Mouse (Mus musculus): ENCODE results near the gene Srrm4.
A peak's percentile ranks its signal among the peaks of the same experiment; 100 is the strongest.

The Srrm4 gene

DNA sequence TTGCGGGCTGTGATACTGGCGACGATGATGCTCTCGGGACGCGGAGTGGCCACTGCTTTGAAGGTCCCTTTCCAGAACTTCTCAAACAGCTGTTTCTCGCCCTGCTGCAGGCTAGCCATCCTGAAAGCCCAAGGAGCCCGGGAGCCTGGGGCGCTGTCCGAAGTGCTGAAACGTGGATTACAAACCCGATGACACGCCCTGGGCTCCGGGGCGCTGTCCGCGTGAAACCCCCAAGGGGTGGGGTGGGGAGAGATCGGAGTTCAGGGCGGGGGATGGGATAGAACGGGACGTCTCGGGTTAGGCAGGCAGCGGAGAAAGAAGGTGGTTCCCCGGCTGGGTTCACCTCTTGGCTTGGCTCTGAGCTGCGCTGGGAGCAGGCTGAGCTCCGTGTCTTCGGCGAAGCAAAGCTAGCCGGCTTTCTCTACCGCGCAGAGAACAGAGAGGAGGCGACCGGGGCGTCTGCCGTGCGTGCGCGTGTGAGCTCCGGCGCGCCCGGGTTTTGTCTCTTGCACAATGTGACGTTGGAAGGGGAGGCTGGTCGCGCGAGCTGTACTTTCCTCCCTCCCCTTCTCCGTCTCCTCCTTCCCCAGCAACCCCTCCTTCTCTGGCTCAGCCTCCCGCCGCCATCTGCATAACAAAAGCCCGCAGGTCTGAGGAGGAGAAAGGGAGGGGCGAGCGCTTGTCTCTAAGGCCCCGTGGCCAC is at the start of gene Srrm4:
TSS of gene Srrm4 (minus strand) at position 472 of the 703 bp plus-strand sequence.
- peak; percentile 61 for DNase-seq (ENCODE audit: low spot score)

DNA sequence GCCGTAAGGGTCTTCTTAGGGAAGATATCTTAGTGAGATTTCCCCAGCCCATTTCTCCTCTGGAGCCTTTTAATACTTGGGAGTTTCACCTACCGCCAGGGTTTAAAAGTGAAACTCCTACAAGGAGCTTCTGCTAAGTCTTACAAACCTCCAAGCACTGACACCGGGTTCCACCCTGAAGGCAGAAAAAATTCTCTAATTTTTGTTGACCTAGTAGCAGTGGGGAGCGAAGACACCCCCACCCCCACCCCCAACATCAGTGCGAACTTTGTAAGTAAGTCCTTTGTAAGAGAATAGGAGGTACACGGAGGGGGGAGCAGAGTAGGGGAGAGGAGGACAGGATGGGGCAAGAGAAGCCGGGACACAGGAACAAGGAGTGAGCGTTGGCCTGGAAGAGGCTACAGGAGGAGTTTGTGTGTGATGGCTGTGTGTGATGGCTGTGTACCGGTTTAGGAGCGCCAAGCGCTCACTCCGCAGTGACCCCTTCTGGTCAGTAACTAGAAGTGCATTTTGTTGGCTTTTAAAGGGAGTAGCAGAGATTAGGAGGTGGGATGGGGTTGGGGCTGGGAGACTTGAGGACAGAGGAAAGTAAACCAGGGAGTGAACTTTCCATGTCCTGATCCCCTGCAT is 1.3 kb upstream of the Srrm4 start:
- DNase-seq (ENCODE audit: low spot score): no peak

DNA sequence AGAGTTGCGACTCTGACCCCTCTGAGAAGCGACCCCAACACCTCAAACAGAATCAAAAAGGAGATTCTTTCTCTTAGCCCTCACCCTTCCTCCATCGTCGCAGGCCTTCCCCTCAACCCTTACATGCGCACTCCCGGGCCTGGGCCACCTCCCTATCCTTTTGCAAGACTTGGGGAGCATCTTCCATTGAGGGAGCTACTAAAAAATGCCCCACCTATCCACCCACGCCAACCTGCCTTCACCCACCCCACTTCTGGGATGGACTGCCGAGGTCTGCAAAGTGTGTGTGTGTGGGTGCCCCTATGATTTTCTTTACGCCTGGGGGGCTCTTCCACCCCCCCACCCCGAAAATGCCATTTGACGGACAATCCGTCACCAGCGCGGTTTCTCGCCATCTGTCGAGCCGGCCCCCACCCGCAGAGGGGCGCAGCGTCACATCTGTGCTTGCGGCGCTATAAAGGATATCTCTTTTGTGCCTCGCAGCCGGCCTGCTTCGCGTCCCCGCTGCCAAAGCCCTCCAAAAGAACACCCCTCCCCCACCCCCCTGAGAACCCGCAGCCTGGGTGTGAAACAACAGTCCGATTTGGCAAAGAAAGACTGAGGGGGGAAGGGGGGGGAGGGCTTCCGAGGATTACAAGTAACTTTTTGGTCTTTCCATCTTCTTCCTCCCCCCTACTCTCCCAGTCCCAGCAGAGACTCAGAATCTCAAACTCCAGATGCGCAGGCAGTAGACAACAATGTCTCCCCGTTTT is 608 bp upstream of the Srrm4 start:
- DNase-seq (ENCODE audit: low spot score): no peak

DNA sequence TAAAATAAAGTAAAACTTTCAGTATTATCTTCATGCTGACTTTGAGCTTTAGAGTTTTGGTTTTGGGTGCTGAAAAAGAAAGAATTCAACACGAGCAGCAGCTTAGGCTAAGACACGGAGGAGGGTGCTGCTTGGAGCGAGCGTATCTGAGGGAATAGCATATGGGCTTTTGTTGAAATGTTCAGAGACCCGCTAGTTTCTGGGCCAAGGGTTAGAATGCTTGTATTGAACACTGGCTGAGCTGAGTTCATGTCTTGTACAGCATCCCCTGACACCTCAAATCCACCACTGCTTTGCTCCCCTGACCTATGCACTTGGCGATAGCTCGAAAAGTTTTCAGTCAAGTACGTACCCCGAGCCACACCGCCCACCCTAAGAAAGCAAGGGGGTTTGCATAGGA is 919 bp downstream of the Srrm4 start:
- DNase-seq (ENCODE audit: low spot score): no peak

DNA sequence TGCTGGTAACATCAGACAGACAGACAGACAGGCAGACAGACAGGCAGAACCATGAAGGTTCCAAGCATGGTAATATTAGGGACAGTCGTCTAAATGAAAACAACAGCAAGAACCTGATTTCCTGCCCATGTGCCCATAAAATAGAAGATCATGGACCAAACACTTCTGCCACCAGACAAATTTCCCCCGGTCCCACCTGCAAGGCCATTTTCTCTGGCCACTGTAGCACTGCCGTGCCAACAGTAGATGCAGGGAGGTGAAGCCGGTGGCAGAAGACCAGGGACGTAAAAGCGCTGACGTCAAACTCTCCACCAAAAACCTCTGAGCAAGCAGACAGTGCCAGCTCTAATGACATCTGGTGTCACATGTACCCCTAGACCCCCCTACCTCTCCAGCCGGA is 2.0 kb downstream of the Srrm4 start:
- DNase-seq (ENCODE audit: low spot score): no peak

DNA sequence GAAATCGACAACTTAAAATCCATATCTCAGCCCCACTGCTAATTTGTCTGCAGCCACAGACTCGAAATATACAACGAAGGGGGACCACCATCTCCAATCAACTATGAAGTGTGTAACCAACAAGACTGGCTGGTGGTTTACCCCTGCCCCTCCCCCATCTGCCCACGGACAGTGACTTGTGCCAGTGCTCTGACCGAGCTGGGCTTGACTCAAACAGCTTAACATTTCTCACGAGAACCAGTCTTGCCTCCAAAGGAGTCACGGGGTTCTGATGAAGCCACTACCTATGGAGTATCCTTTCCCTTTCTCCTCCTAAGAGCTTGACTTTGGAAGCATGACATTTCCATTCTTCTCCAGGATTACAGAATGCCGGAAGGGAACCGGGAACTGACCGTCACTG is 2.8 kb downstream of the Srrm4 start:
- no peak for DNase-seq (ENCODE audit: low spot score)

DNA sequence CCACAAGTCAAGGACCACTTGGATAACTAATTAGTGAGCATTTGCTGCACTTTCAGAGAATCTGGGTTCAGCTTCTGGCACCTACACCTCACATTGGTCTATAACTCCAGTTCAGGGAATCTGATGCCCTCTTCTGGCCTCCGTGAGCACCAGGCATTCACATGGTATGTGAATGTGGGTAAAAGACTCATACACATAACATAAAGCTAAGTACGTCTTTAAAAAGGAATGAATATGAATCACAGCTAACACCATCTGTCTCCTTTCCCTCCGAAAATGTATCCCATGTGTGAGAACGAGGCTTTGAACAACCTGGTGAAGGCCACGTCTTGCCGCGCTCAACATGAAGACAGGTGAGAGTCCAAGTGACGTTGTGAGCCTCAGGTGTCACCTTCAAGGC is 12.1 kb downstream of the Srrm4 start:
- no peak for DNase-seq (ENCODE audit: low spot score)

DNA sequence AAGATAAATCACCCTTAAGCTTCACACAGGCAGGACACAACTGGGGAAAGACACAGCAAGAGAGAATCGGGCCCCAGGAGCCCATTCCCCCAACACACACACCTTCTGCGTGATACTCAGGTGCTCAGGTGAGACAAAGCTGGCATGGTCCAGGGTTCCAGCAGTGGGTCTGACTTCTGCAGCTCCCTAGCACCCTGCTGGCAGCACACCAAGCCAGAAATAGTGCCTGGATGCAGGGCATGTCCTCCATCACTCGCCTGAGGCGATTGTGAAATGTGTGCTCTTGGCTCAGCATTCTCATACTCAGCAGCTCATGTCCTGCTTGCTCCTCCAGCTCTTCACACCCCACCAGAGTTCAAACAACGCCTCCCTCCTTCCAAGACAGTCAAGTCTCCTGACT is 14.5 kb downstream of the Srrm4 start:
- DNase-seq (ENCODE audit: low spot score): no peak

DNA sequence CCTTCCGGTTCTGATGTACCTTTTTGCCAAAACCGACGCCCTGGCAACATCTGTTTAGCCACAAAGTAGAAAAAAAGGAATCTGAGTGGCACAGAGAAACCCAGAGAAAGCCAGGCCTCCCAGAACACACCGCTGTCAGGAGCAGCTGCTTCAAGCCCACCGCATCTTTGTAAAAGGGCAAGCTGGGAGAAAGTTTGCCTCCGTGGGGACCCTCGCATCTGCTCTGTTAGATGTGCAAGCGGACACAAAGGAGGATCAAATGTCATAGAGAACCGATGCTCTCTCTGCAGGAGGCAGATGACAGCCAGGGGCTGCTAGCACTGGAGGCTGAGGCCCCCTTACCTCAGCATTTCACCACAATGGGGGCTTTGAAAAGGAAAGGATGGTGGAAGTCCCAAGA is 18.3 kb downstream of the Srrm4 start:
- no peak for DNase-seq (ENCODE audit: low spot score)

DNA sequence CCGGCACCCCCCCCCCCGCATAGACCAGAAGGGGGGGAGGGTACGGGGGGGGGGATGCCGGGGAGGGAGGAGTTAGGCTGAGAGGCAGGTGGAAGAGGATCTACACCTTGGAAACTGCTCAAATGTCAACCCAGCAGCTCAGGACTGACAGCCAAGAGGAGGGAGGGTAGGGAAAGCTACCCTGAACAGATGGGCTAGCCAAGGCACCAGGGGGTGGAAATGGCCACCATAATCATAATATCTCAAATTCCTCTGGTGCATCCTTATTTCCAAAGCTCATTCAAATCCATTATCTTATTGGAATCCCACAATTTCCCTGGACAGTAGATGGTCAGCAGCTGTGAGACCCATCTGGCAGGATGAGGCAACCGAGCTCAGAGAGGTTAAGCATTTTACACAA is 19.7 kb downstream of the Srrm4 start:
- DNase-seq (ENCODE audit: low spot score): no peak

DNA sequence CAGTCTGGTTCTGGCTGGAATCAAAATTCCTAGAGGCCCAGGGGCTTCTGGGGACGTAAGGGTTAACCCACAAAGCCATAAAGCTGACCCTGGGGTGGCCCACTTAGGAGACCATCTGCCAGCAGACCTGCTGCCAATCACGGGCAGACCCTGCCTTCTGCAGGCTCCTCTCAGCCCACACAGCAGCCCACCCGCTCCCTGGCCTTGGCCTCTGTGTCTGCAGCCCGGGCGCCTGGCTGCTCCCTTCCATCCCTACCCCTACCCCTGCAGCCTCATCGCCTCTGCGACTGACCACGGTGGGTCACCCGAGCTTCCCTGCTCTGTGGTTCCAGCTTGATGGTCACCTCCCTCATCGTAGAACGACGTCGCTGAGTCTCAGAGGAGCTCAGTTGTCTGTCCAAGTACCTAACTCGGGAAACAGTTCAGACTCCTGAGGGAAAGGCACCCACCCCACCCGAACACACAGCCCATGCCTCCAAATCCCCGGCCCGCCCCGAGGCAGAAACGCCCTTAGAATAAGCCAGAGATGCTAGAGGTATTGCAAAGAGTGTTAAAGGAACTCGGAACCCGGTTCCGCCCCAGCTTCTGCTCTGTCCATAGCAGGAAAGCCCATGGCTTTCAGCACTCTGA is 20.3 kb downstream of the Srrm4 start:
- DNase-seq (ENCODE audit: low spot score): no peak

DNA sequence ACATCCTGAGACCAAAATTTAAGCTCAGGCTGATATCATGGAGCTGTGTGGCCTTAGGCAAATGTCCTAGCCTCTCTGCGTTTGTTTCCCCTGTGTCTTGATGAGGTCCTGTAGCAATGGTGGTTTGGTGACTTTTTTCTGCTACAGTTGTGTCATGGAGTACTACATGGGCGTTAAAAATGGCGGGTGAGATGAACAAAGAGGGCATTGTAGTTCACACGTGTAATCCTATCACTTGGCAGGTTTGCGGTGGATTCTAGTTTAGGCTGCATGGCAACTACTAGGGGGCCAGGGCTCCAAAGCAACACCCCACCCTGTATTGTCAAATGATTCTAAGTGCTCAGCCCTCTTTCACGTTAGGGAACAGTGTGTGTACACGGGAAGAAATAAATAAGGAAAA is 21.1 kb downstream of the Srrm4 start:
- no peak for DNase-seq (ENCODE audit: low spot score)

DNA sequence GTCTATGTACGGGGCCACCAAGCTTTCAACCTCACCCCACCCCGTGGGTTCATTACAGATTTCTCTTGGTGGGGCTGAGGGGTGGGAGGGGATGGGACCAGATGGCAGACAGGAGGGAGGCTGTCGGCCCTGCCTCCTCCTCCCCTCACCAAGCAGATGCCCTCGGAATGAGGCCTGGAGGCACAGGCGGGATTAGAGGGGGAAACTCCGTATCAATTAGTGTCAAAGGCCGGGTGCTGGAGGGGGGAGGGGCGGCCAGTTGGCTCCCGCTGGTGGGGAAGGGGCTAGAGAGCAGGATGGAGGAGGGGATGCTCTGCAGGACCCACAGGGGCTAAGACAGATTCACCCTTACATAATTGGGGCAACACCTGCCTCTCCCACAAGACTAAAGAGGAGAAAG is 22.0 kb downstream of the Srrm4 start:
- no peak for DNase-seq (ENCODE audit: low spot score)

DNA sequence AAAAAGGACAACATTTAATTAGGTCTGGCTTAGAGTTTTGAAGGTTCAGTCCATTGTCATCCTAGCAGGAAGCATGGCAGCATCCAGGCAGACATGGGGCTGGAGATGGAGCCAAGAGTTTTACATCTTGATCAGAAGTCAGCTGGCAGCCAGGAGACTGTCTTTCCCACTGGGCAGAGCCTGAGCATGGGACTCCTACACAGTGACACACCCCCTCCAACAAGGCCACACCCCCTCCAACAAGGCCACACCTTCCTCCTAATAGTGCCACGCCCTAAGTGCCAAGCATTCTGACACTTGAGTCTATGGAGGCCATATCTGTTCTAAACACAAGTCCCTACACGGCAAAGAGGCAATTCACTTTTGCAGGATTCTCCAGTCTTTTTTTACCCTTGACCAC is 23.6 kb downstream of the Srrm4 start:
- no peak for DNase-seq (ENCODE audit: low spot score)

DNA sequence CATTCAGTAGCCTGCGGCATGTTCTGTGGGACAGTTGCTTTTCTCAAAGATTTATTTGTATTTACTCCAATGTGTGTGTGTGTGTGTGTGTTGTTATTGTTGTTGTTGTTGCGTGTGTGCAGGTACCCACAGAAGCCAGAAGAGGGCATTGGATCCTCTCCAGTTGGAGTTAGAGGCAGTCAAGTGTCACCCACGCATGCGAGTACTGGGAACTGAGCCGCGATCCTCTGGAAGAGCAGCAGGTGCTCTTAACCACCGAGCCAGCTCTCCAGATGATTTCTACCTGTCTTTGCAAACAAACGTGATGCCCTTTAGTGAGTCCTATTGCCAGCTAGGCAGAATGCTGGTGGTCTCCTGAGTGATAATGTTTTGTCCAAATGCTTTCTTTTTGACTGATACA is 24.3 kb downstream of the Srrm4 start:
- no peak for DNase-seq (ENCODE audit: low spot score)

DNA sequence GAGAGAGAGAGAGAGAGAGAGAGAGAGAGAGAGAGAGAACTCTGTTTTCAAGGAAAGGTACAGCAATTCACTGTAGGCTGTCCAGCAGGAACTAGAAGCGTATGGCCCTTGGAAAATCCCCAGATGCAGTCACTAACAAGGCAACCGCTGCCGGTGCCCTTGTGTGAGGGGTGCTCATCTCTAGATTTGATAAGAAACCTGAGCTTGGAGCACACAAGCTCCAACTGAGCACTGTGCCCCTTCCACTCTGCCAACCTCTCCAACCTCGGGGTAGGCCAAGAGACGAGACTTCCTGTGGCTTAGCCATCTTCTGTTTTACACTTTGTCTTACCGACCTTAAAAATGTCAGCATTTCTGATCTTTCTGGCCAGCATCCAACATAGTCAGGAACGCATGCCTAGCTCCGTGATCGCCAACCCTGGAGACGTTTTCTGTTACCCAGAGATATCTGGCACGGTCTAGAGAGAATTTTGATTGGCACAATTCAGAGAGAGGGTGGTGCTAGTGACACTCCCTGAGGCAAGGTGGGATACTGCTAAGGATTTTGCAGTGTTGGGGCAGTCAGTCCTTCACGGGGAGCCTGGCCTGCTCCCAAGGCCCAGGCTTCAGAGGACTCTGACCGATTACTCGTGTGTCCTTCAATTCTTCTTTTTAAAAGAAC is 25.1 kb downstream of the Srrm4 start:
- no peak for DNase-seq (ENCODE audit: low spot score)

DNA sequence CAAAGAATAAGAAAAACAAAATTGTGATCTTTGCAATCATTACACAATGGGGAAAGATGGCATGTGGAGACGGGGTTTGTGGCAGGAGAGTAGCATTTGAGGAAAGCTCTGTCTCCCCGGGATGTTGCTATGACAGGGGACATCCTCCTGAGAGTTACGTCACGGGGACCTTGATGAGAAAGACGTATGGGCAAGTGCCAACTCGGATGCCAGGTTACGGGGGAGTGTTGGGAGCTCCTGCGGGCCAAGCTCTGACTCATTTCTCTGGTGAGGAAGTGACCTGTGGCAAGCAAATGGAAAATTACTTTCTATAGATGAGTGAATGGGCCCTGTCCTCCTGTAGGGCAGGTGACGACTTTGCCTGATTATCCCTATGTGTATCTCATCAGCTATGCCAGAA is 26.0 kb downstream of the Srrm4 start:
- no peak for DNase-seq (ENCODE audit: low spot score)

DNA sequence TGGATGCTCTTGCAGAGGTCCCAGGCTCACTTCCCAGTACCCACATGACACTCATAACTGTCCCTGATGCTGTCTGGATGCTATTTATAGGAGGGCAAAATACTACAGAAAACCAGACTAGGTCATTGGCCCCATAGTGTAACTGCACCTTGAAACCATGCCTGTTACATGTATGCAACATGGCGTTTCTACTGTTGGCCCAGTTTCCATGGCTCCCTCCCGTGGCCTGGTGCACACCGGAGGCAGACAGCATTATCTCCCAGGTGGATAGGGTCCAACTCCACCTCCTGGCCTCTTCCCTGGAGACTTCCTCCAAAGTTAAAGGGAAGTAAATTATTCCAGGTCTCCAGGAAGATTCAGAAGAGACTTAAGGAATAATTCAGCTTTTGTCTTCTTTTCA is 27.2 kb downstream of the Srrm4 start:
- DNase-seq (ENCODE audit: low spot score): no peak

DNA sequence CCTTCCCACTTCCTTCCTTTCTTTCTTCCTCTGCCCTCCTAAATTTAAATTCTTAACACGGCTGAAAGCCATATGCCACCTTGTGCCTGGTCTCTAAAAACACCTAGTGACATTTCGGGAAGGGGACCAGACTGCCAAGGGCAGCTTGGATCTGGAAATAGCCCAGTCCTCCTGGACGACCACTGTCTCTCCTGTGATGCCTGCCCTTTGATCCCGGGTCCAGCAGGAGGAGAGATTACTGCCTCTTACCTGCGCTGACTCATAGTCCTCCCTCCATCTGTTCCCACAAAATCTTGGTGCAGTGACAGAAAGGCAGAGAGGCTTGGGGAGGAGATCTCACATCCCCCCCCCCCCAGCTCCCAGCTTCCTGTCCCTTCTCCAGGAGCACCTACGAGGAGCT is 27.9 kb downstream of the Srrm4 start:
- no peak for DNase-seq (ENCODE audit: low spot score)

DNA sequence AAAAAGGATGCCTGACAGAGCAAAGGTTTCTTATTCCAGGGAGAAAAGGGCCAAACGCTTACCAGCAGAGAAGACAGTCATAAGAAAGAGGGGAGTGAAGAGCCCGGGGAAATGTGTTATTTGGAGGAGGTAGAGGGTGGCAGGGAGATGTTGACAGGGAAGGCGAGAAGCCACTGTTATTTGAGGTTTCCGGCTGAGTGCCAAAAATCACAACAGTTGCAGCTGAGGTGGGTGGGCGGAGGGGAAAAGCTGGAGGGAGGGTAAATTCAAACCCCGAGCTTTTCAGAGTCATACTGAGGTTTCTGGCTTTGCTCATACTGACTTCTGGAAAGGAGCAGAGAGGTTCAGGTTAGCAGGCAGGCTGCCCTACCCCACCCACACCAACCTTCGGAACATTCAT is 32.5 kb downstream of the Srrm4 start:
- DNase-seq (ENCODE audit: low spot score): no peak

DNA sequence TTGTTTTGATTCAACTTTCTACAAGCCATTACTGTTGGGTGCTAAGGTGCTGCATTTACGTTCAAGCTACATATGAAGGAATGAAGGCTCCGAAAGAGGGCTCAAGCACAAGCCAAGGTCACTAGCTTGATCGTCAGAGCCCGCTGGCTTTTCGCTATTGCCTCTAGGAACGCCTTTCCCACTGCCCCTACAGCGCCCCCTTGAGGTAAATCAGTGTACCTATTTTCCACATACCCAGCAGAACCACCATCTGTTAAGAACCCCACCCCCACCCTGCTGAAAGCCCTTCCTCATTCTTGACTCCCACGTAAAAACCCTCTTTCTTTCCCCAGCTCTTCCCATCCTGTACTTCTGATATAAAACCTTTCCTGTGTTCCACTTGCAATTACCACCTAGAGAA is 35.0 kb downstream of the Srrm4 start:
- no peak for DNase-seq (ENCODE audit: low spot score)

DNA sequence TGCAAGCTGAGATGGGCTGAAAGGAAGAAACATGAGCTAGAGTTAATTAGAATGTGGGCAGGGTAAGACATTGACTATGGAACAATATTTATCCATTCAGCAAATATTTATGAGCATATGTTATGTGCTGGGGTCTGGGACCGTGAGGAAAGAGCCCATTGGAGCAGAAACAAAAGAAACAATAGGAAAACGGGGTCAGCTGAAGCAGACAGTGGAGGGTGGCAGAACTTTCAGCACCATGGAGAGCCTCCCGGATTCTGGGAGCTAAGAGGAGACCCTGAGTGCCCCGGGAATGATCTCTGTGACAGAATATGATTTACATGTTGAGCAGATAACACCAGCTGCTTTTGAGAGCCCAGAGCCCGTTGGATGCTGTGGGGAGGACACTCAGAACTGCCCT is 37.7 kb downstream of the Srrm4 start:
- DNase-seq (ENCODE audit: low spot score): no peak

Data from ovary, postnatal 36 days (tissue).